Mouse (Mus musculus): ENCODE results near the gene Asb18.

The Asb18 gene

GRCm38 (mm10) chr1:89933786-89934185, 80.7 kb downstream of the Asb18 start:
- no peak for DNase-seq (ENCODE audit: extremely low read depth, low read depth, low spot score)

- DNase-seq (ENCODE audit: extremely low read depth, low read depth, low spot score): no peak
Measured at GRCm38 (mm10) chr1:89933028-89933427, 81.4 kb downstream of the Asb18 start.

GRCm38 (mm10) chr1:89932616-89933015, 81.8 kb downstream of the Asb18 start:
- no peak for DNase-seq (ENCODE audit: extremely low read depth, low read depth, low spot score)

DNA sequence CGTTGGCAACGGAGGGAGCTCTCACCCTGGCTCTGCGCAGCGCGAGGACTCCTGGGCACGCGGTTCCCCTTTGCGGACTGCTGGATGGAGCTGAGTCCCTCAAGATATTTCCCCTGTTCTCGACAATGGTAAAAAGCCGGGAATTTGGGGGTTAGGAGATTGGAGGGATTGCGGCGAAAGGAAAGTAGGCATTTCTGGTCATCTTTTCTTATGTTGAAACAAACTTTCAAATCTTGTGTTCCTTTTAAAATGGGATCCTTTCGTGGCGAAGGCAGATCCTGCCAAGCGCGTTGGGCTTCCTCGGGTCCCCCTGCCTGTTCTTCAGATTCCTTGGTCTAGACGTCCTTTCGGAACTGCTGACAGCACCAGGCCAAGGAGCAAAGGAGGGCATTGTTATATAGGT, 82.4 kb downstream of the Asb18 start:
- DNase-seq (ENCODE audit: extremely low read depth, low read depth, low spot score): no peak

- no peak for DNase-seq (ENCODE audit: extremely low read depth, low read depth, low spot score)
Measured at GRCm38 (mm10) chr1:89931120-89931519, 83.3 kb downstream of the Asb18 start, which contains the start of gene Gbx2. Gene Gbx2 (minus strand): TSS chr1:89931179.

GRCm38 (mm10) chr1:89930551-89930950, 83.9 kb downstream of the Asb18 start:
- no peak for DNase-seq (ENCODE audit: extremely low read depth, low read depth, low spot score)

DNA sequence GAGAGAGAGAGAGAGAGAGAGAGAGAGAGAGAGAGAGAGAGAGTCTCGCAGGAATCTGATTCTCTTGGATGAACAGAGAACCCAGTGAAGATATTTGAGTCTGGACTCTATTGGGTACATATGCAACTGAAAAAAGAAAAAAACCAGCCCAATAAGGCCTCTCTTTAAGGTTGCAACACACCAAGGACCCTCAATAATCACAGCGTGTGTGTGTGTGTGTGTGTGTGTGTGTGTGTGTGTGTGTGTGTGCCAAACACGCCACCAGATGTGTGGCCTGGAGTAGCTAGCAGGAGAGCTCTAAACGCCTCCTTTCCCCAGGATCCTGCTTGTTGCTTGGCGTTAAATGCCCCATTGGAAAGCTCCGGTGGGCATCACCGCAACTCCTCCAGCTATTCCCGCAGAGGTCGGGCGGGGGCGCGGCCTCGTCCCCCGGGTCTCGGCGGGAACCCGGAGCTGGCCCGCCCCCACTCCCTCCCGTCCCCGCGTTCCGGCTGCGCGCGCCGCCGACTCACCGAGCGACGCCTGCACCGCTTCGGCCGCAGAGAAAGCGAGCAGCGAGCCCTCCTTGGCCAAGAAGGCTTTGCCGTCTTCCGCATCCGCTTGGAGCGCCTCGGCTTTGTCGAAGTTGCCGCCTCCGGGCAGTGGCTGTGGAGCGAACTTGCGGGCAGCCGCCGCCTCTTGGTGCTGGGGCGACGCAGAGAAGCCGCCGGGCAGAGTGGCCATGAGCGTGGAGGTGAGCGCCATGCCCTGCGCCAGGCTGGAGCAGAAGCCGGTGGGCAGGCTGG, 84.6 kb downstream of the Asb18 start:
- no peak for DNase-seq (ENCODE audit: extremely low read depth, low read depth, low spot score)

GRCm38 (mm10) chr1:89929181-89929580, 85.3 kb downstream of the Asb18 start:
- DNase-seq (ENCODE audit: extremely low read depth, low read depth, low spot score): no peak

DNA sequence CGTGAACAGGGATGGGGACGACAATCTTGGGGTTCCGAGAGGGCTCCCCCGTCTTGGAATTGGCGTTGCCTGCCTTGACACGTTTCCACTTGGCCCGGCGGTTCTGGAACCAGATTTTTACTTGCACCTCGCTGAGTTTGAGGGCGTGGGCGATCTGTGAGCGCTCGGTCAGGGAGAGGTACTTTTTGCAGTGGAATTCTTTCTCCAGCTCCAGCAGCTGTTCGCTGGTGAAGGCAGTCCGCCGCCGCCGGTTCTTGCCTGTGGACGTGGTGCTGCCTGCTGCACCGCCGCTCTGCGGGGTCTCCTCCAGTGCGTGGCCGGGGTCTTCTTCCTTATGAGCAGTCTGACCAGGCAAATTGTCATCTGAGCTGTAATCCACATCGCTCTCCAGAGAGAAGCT, 85.8 kb downstream of the Asb18 start:
- no peak for DNase-seq (ENCODE audit: extremely low read depth, low read depth, low spot score)

GRCm38 (mm10) chr1:89927061-89927661, 87.3 kb downstream of the Asb18 start:
- DNase-seq (ENCODE audit: extremely low read depth, low read depth, low spot score): no peak

GRCm38 (mm10) chr1:89926583-89927060, 87.8 kb downstream of the Asb18 start:
- DNase-seq (ENCODE audit: extremely low read depth, low read depth, low spot score): no peak

GRCm38 (mm10) chr1:89925501-89926190, 88.8 kb downstream of the Asb18 start:
- DNase-seq (ENCODE audit: extremely low read depth, low read depth, low spot score): no peak

DNA sequence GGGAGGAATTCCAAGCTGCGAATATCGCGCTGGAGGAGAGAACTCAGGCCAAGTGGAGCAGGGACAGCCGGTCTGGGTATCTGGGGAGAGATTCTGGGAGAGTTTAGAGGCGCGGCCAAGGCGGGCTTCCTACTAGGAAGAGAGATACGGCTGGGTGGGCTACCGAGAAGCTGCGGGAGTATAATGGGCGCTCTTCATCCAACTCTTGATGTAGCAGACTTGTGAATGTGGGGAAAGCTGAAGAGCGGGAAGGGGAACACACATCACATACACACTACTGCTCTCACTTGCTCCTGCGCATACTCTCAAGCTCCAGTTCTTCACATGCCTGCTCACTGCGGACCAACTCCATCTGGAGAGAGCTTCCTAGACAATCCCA, 90.8 kb downstream of the Asb18 start:
- DNase-seq (ENCODE audit: extremely low read depth, low read depth, low spot score): no peak

GRCm38 (mm10) chr1:89922883-89923641, 91.4 kb downstream of the Asb18 start:
- DNase-seq (ENCODE audit: extremely low read depth, low read depth, low spot score): no peak

- DNase-seq (ENCODE audit: extremely low read depth, low read depth, low spot score): no peak
Measured at GRCm38 (mm10) chr1:89922282-89922681, 92.2 kb downstream of the Asb18 start.

DNA sequence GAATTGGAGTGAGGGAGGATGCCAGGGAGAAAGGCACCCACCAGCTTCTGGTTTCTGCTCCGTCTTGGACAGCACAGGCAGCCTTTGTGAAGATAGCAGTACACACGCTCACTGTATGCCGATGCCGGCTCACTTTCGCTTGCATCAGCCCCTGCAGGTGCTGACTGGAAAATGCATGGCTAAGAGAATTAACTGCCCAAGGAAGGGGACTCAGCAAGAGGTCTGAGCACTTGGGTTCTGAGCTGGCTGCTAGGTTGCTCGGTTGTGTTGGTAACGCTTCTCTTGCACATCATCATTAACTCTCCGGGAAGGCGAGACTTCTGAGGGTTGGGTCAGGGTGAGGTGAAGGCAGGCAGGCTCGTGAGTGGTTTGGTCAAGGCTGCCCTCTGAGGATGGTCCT, 92.7 kb downstream of the Asb18 start:
- DNase-seq (ENCODE audit: extremely low read depth, low read depth, low spot score): no peak

DNA sequence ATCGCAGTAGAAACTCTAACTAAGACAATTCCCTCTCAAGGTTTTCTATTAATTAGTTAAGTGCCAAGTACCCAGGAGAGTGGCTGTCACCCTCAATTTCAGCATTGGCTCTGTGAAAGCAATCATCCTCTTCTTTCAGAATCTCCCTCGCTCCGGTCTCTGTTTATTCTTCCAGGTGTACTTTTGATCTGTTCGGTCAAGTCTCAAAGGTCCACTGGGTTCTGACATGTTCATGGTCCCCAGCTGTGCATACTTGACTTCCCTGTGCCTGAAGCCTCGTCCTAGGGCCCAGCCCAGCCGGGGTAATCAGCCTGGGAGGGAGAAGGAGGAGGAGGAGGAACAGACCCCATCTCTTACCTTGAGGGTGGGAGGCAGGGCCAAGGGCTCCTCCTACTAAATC, 95.3 kb downstream of the Asb18 start:
- no peak for DNase-seq (ENCODE audit: extremely low read depth, low read depth, low spot score)

DNA sequence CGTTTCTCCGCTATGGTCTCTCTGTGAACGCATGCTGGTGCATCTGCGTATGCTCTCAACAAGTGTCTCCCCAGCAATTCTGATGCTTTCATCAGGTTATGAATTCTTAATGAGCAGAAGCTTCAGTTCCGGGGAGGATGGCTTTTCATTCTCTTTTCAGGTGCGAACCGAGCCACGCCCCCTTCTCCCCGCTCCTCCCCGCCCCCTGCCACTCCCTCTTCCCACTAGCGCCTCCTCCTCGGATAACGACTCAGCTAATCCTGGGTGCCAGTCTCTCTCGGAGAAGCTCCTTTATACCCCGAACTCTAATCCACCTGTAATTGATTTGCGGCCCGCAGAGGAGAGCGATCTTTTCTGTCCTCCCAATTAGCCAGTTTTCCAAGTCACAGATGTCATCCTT, 96.4 kb downstream of the Asb18 start:
- no peak for DNase-seq (ENCODE audit: extremely low read depth, low read depth, low spot score)

DNA sequence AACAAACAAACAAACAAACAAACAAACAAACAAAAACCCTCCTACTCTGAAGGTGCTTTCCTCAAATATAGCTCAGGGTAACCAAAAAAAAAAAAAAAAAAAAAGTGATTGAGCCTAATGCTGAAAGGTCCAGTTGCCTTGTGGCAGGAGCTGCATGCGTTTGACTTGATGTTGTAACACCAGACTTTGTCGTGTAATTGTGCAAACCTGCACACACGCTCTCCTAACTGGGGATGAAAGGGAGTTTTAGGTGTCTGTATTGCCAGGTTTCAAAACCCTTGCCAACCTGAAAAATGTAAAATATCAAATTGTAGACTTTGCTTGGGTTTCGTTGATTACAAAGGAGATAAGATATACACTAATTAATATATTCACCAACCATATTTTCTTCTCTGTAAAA, 100.9 kb downstream of the Asb18 start:
- no peak for DNase-seq (ENCODE audit: extremely low read depth, low read depth, low spot score)

DNA sequence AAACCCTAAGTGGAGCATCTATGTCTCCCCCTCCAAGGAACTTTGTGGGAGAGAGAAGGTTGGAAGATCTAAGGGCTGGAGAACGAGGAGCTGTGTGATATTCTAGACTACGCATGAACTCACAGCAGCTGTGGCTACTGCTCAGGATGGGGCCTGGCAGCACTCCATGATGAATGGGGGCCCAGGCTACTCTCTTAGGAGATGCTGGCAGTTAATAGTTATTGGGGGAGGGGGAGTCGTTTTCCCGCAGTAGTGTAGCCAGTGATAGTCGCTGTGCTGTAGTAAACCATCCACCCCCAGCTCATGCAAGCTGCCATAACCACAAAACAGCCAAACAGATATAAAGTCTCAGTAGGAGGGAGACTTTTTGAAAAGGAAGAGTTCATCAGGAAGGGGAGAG, 102.1 kb downstream of the Asb18 start:
- no peak for DNase-seq (ENCODE audit: extremely low read depth, low read depth, low spot score)

- no peak for DNase-seq (ENCODE audit: extremely low read depth, low read depth, low spot score)
Measured at GRCm38 (mm10) chr1:89909796-89910195, 104.7 kb downstream of the Asb18 start.

All from fat pad, adult 2 months (tissue).